ENCODE assay signal across 22 mouse cellular contexts in the genomic region with DNA sequence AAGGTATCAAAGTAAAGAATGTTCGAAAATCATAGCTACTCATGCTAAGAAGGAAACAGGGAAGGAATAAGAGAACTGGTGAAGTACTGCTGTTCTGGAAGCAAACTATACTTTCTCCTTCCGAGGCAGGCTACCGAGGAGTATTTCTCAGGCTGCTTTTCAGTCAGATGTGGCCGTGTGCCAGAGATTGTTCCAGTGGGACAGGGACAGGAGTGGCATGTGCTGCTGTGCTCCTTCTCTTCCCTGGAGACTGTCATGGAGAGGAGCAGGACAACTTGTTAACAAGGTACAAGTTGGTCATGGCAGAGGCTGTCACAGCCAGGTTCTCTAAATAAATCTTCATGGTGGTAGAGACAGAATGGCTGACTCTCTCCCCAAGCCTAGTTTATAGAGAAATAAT.
DNase-seq lines count a peak whose midpoint lies in the region; ATAC-seq and TF ChIP-seq lines count a peak whose summit lies in the region.
"Had no signal": no experiment of that assay in that cellular context is flagged by ENCODE, and none has a peak within 500 bp of the region (broad histone marks: within the 10 kb centered on the region; RNA-seq: fewer than 3 reads in every experiment).

No protein-coding gene starts in this region.

- no peak overlapping the region for H3K27ac ChIP-seq in hindbrain, postnatal 0 days
- no peak overlapping the region for H3K27ac ChIP-seq in hindbrain, embryonic 10.5 days
- H3K27ac ChIP-seq in kidney, embryonic 15.5 days, result no peak overlapping the region
- H3K27ac ChIP-seq: hindbrain, embryonic 12.5 days; kidney, postnatal 0 days; liver, embryonic 13.5 days; lung, embryonic 15.5 days; macrophage had no signal

- H3K9ac ChIP-seq in hindbrain, postnatal 0 days (replicated peaks; ENCODE audit: low read length), result no peak overlapping the region
- H3K9ac ChIP-seq in kidney, embryonic 15.5 days, result no peak overlapping the region
- H3K9ac ChIP-seq: forebrain, postnatal 0 days; hindbrain, embryonic 12.5 days; liver, embryonic 13.5 days; lung, embryonic 15.5 days had no signal

- H3K4me3 ChIP-seq in hindbrain, postnatal 0 days (ENCODE audit: low read length), result no peak overlapping the region
- H3K4me3 ChIP-seq in hindbrain, embryonic 10.5 days, result no peak overlapping the region
- no peak overlapping the region for H3K4me3 ChIP-seq in kidney, embryonic 15.5 days (replicated peaks)
- H3K4me3 ChIP-seq: hindbrain, embryonic 12.5 days; liver, embryonic 13.5 days; lung, embryonic 15.5 days had no signal

- H3K27me3 ChIP-seq in hindbrain, postnatal 0 days (ENCODE audit: insufficient read depth, low read length), result no peaks in the 10 kb centered on the region
- H3K27me3 ChIP-seq in hindbrain, embryonic 10.5 days (ENCODE audit: insufficient read depth, poor library complexity, severe bottlenecking), result no peaks in the 10 kb centered on the region
- H3K27me3 ChIP-seq in kidney, embryonic 15.5 days, result no peaks in the 10 kb centered on the region
- H3K27me3 ChIP-seq: CH12.LX; hindbrain, embryonic 12.5 days; liver, embryonic 13.5 days; lung, embryonic 15.5 days had no signal

- TF ChIP-seq CTCF in hindbrain, postnatal 0 days (IDR thresholded peaks at IDR 0.05; ENCODE audit: low read depth), result no peak

- peak; percentile 6 to 22 for DNase-seq in cerebellum, postnatal 10 days
- DNase-seq in cerebellum, adult 9-11 months, result no peak
- peak; percentile 24 for DNase-seq in hindbrain, postnatal 0 days (ENCODE audit: low spot score)
- DNase-seq in hindbrain, embryonic 10.5 days (ENCODE audit: low spot score), result no peak
- peak; percentile 21 to 39 for DNase-seq in kidney, postnatal 25 days
- DNase-seq in adipocyte (ENCODE audit: low spot score), result peak; percentile 66
- DNase-seq in Muller cell, postnatal 12 days (ENCODE audit: inconsistent ontology term), result no peak
- DNase-seq: B cell, adult 2 months; cerebellum, adult 9-10 months; forebrain, postnatal 0 days; liver, embryonic 13.5 days; thymus, postnatal 14 days had no signal

- H3K4me1 ChIP-seq in hindbrain, postnatal 0 days (ENCODE audit: insufficient read depth, low read length), result no peaks in the 10 kb centered on the region
- H3K4me1 ChIP-seq in hindbrain, embryonic 10.5 days (replicated peaks), result peaks cover 14% of the 10 kb centered on the region; the same call in 1 of the 2 replicates
- no peaks in the 10 kb centered on the region for H3K4me1 ChIP-seq in kidney, embryonic 15.5 days
- H3K4me1 ChIP-seq: hindbrain, embryonic 12.5 days; liver, embryonic 13.5 days; lung, embryonic 15.5 days had no signal

- no peaks in the 10 kb centered on the region for H3K36me3 ChIP-seq in hindbrain, postnatal 0 days (ENCODE audit: insufficient read depth, low read length)
- no peaks in the 10 kb centered on the region for H3K36me3 ChIP-seq in hindbrain, embryonic 10.5 days
- no peaks in the 10 kb centered on the region for H3K36me3 ChIP-seq in kidney, embryonic 15.5 days
- H3K36me3 ChIP-seq: G1E; hindbrain, embryonic 12.5 days; liver, embryonic 13.5 days; lung, embryonic 15.5 days had no signal

- no peaks in the 10 kb centered on the region for H3K9me3 ChIP-seq in hindbrain, postnatal 0 days (ENCODE audit: low read length)
- no peaks in the 10 kb centered on the region for H3K9me3 ChIP-seq in hindbrain, embryonic 10.5 days
- H3K9me3 ChIP-seq in kidney, embryonic 15.5 days (replicated peaks), result no peaks in the 10 kb centered on the region
- H3K9me3 ChIP-seq: G1E; hindbrain, embryonic 12.5 days; liver, embryonic 13.5 days; lung, embryonic 15.5 days had no signal

- no peak overlapping the region for H3K4me2 ChIP-seq in hindbrain, postnatal 0 days (ENCODE audit: low read depth, low read length)
- no peak overlapping the region for H3K4me2 ChIP-seq in kidney, embryonic 15.5 days
- H3K4me2 ChIP-seq: heart, embryonic 11.5 days; hindbrain, embryonic 12.5 days; liver, embryonic 13.5 days; lung, embryonic 15.5 days had no signal

- no peak for ATAC-seq in hindbrain, postnatal 0 days
- no peak for ATAC-seq in kidney, embryonic 15.5 days (replicated peaks; ENCODE audit: low FRiP score)
- ATAC-seq: activated CD4-positive, CD25-positive, alpha-beta regulatory T cell, adult 4 months; forebrain, postnatal 0 days; midbrain, embryonic 16.5 days had no signal

- 57% methylated on average over 4 of the region's 4 CpGs for WGBS in hindbrain, postnatal 0 days
- WGBS in hindbrain, embryonic 10.5 days, result 84% methylated on average over 4 of the region's 4 CpGs
- WGBS in kidney, embryonic 15.5 days, result 79% methylated on average over 4 of the region's 4 CpGs

Comparison
In these comparisons a context has a peak if more than half of its experiments do, and no peak if none do; other contexts are left out.
1. DNase-seq: peak in cerebellum, postnatal 10 days (2 of 2), hindbrain, postnatal 0 days (single experiment), kidney, postnatal 25 days (2 of 2) and adipocyte (single experiment); none in cerebellum, adult 9-11 months (single experiment), hindbrain, embryonic 10.5 days (single experiment) and Muller cell, postnatal 12 days (single experiment).